Mouse (Mus musculus) kidney, embryonic 16.5 days (tissue): ENCODE measurements around the gene Mfng. TPM values are rescaled to one million over a fixed set of nuclear protein-coding genes. Genes with fewer than 3 reads are reported as not detected.

Experiments
- ATAC-seq: fragments of 200-750 bp; cut with Nextera tagmentation; 2 replicates; pipeline ENCODE4 v1.8.0; 2017; ENCODE audit warnings: moderate TSS enrichment; ENCODE audit not compliant: low FRiP score, low TSS enrichment
- H3K27ac ChIP-seq: fragments of 300-500 bp; sonication (generic); 2 replicates; pipeline ENCODE4 v1.5.1; 2014; ENCODE audit warnings: low read length
- H3K27me3 ChIP-seq: fragments of 300-500 bp; sonication (generic); 2 replicates; pipeline ENCODE4 v1.6.1; 2014; ENCODE audit warnings: low read length, control low read depth, mixed read lengths; ENCODE audit not compliant: insufficient read depth
- H3K36me3 ChIP-seq: fragments of 300-500 bp; sonication (generic); 2 replicates; pipeline ENCODE4 v1.6.1; 2014; ENCODE audit warnings: low read length, control low read depth, mixed read lengths; ENCODE audit not compliant: insufficient read depth
- H3K4me1 ChIP-seq: fragments of 300-500 bp; sonication (generic); 2 replicates; pipeline ENCODE4 v1.6.1; 2014; ENCODE audit warnings: low read length, control low read depth, mixed read lengths; ENCODE audit not compliant: insufficient read depth
- H3K4me2 ChIP-seq: fragments of 300-500 bp; sonication (generic); replicated peaks from 2 replicates; pipeline ENCODE4 v1.6.1; 2014; ENCODE audit warnings: low read depth, low read length
- H3K4me3 ChIP-seq: fragments of 300-500 bp; sonication (generic); 2 replicates; pipeline ENCODE4 v1.5.1; 2014; ENCODE audit warnings: mild to moderate bottlenecking, low read length
- H3K9ac ChIP-seq: fragments of 300-500 bp; sonication (generic); replicated peaks from 2 replicates; pipeline ENCODE4 v1.6.1; 2014; ENCODE audit warnings: low read length
- H3K9me3 ChIP-seq: fragments of 300-500 bp; sonication (generic); 2 replicates; pipeline ENCODE4 v1.6.1; 2016; ENCODE audit warnings: low read length, control low read depth
- WGBS: fragments of 180-500 bp; shearing (Covaris S2); extraction: QIAGEN DNeasy Blood & Tissue Kit; methylation state at CpG from one replicate; pipeline ENCODE4 v1.1.7; 2014; 5-methylcytosine and 5-hydroxymethylcytosine counted together
- polyA plus RNA-seq: library from polyadenylated mRNA; unstranded; fragments of >200 nt; fragmentation: Nextera tagmentation; extraction: Ambion mirVana; gene quantifications from 2 replicates; pipeline ENCODE4 v1.2.1, GENCODE M21; 2015

Gene Mfng
- polyA plus RNA-seq, 1 experiment from 2014 or later: 31.7 TPM

- 79% methylated on average over 7 of the region's 7 CpGs for WGBS
Observed at GRCm38 (mm10) chr15:78780908-78781307, 7.6 kb upstream of the Mfng start.

GRCm38 (mm10) chr15:78780359-78780758, 7.1 kb upstream of the Mfng start:
- Histone ChIP-seq H3K4me2 (no peak overlapping the region), H3K27ac (no peak overlapping the region), H3K9me3 (0 out of 2 replicates have a peak, but pooled peaks cover 4% of the 10 kb centered on the region), H3K27me3 (0 out of 2 replicates have a peak, but pooled peaks cover 4% of the 10 kb centered on the region), H3K4me1 (0 out of 2 replicates have a peak, but pooled peaks cover 4% of the 10 kb centered on the region), H3K36me3 (peaks cover 11% of the 10 kb centered on the region), H3K4me3 (no peak overlapping the region), H3K9ac (no peak overlapping the region)
- ATAC-seq: no peak
- WGBS: 89% methylated on average over 14 of the region's 14 CpGs

More at GRCm38 (mm10) chr15:78780908-78781307, 7.6 kb upstream of the Mfng start:
- Histone ChIP-seq H3K4me1 (0 out of 2 replicates have a peak, but pooled peaks cover 4% of the 10 kb centered on the region), H3K9me3 (0 out of 2 replicates have a peak, but pooled peaks cover 4% of the 10 kb centered on the region), H3K9ac (no peak overlapping the region), H3K27ac (no peak overlapping the region), H3K4me2 (no peak overlapping the region), H3K27me3 (0 out of 2 replicates have a peak, but pooled peaks cover 5% of the 10 kb centered on the region), H3K36me3 (peaks cover 7% of the 10 kb centered on the region; the same call in 1 of the 2 replicates), H3K4me3 (no peak overlapping the region)
- ATAC-seq: peak; percentile 16; the same call in 1 of the 2 replicates

- WGBS: 91% methylated on average over 5 of the region's 5 CpGs
- H3K9me3 ChIP-seq: 0 out of 2 replicates have a peak, but pooled peaks cover 4% of the 10 kb centered on the region
- H3K4me3 ChIP-seq: no peak overlapping the region
- H3K36me3 ChIP-seq: peaks cover 15% of the 10 kb centered on the region
- no peak overlapping the region for H3K27ac ChIP-seq
- no peak overlapping the region for H3K9ac ChIP-seq
- ATAC-seq: no peak
- H3K4me2 ChIP-seq: no peak overlapping the region
- no peaks in the 10 kb centered on the region for H3K27me3 ChIP-seq
- 0 out of 2 replicates have a peak, but pooled peaks cover 4% of the 10 kb centered on the region for H3K4me1 ChIP-seq
Observed at GRCm38 (mm10) chr15:78779690-78780089, 6.4 kb upstream of the Mfng start.

- Histone ChIP-seq H3K4me1 (0 out of 2 replicates have a peak, but pooled peaks cover 4% of the 10 kb centered on the region), H3K4me3 (no peak overlapping the region), H3K27ac (no peak overlapping the region), H3K9me3 (0 out of 2 replicates have a peak, but pooled peaks cover 4% of the 10 kb centered on the region), H3K9ac (no peak overlapping the region), H3K27me3 (no peaks in the 10 kb centered on the region), H3K36me3 (peaks cover 15% of the 10 kb centered on the region), H3K4me2 (no peak overlapping the region)
- WGBS: 77% methylated on average over 8 of the region's 8 CpGs
- no peak for ATAC-seq
Observed at GRCm38 (mm10) chr15:78779253-78779652, 6.0 kb upstream of the Mfng start.

- Histone ChIP-seq H3K9ac (no peak overlapping the region), H3K4me1 (peaks cover 9% of the 10 kb centered on the region), H3K4me2 (no peak overlapping the region), H3K9me3 (0 out of 2 replicates have a peak, but pooled peaks cover 4% of the 10 kb centered on the region), H3K27ac (peak overlapping the region; percentile 40; the same call in 1 of the 2 replicates), H3K27me3 (no peaks in the 10 kb centered on the region), H3K36me3 (peaks cover 15% of the 10 kb centered on the region), H3K4me3 (no peak overlapping the region)
- WGBS: 62% methylated on average over 13 of the region's 15 CpGs
- ATAC-seq: no peak
Observed at GRCm38 (mm10) chr15:78778077-78778870, 5.0 kb upstream of the Mfng start.

- peaks cover 18% of the 10 kb centered on the region for H3K4me1 ChIP-seq
- peak overlapping the region; percentile 49 for H3K4me2 ChIP-seq
- H3K27me3 ChIP-seq: no peaks in the 10 kb centered on the region
- 47% methylated on average over 14 of the region's 14 CpGs for WGBS
- peak overlapping the region; percentile 52 for H3K9ac ChIP-seq
- H3K9me3 ChIP-seq: peaks cover 8% of the 10 kb centered on the region; the same call in 1 of the 2 replicates
- H3K4me3 ChIP-seq: peak overlapping the region; percentile 34
- peaks cover 19% of the 10 kb centered on the region for H3K36me3 ChIP-seq
- H3K27ac ChIP-seq: peak overlapping the region; percentile 79
- ATAC-seq: no peak
Observed at GRCm38 (mm10) chr15:78772856-78773255, 419 bp downstream of the Mfng start.

- peak; percentile 29; the same call in 1 of the 2 replicates for ATAC-seq
- Histone ChIP-seq H3K9me3 (peaks cover 8% of the 10 kb centered on the region; the same call in 1 of the 2 replicates), H3K4me1 (peaks cover 18% of the 10 kb centered on the region), H3K27me3 (no peaks in the 10 kb centered on the region), H3K36me3 (peaks cover 19% of the 10 kb centered on the region), H3K4me3 (peak overlapping the region; percentile 34), H3K4me2 (peak overlapping the region; percentile 49), H3K9ac (peak overlapping the region; percentile 52; the same call in 1 of the 2 replicates), H3K27ac (peak overlapping the region; percentile 79)
- WGBS: 39% methylated on average over 4 of the region's 4 CpGs
Observed at GRCm38 (mm10) chr15:78772368-78772763, 909 bp downstream of the Mfng start.

- 63% methylated on average over 19 of the region's 19 CpGs for WGBS
- H3K4me2 ChIP-seq: peak overlapping the region; percentile 49
- ATAC-seq: peak; percentile 20
- H3K4me1 ChIP-seq: peaks cover 18% of the 10 kb centered on the region
- H3K27me3 ChIP-seq: no peaks in the 10 kb centered on the region
- H3K4me3 ChIP-seq: peak overlapping the region; percentile 36
- peaks cover 19% of the 10 kb centered on the region for H3K36me3 ChIP-seq
- peak overlapping the region; percentile 50; the same call in 1 of the 2 replicates for H3K9ac ChIP-seq
- H3K9me3 ChIP-seq: peaks cover 8% of the 10 kb centered on the region; the same call in 1 of the 2 replicates
- peak overlapping the region; percentile 79 for H3K27ac ChIP-seq
Observed at GRCm38 (mm10) chr15:78771531-78772367, 1.5 kb downstream of the Mfng start.

GRCm38 (mm10) chr15:78770983-78771355, 2.3 kb downstream of the Mfng start:
- 20% methylated on average over 5 of the region's 5 CpGs for WGBS
- peaks cover 18% of the 10 kb centered on the region for H3K4me1 ChIP-seq
- H3K4me2 ChIP-seq: peak overlapping the region; percentile 49
- ATAC-seq: no peak
- H3K36me3 ChIP-seq: peaks cover 12% of the 10 kb centered on the region
- peak overlapping the region; percentile 36 for H3K4me3 ChIP-seq
- H3K27me3 ChIP-seq: no peaks in the 10 kb centered on the region
- H3K9ac ChIP-seq: peak overlapping the region; percentile 50; the same call in 1 of the 2 replicates
- peak overlapping the region; percentile 71 for H3K27ac ChIP-seq
- H3K9me3 ChIP-seq: peaks cover 4% of the 10 kb centered on the region; the same call in 1 of the 2 replicates
